Mouse (Mus musculus) liver, embryonic 14.5 days (tissue): Measurements from ENCODE around the gene Zfp940.

ENCODE experiments used
- CTCF ChIP-seq: IDR thresholded peaks from 2 replicates; pipeline ENCODE4 v1.5.1; 2016; ENCODE audit warnings: antibody characterized with exemption, low read depth, control low read depth
- EP300 ChIP-seq: IDR thresholded peaks from 2 replicates; pipeline ENCODE4 v1.6.1; 2016; ENCODE audit warnings: antibody characterized with exemption, low read depth

GRCm38 (mm10) chr7:29839256-29839655 is 14.2 kb downstream of the Zfp940 start:
- TF ChIP-seq EP300 (no peak), CTCF (no peak)
